In genomic region chr1:59764407-59764971, GRCm38 (mm10) we compare ENCODE assay signal across 8 mouse cellular contexts. TPM values are rescaled to one million over a fixed set of nuclear protein-coding genes. Genes with fewer than 3 reads are reported as not detected.
DNase-seq lines count a peak whose midpoint lies in the region; ATAC-seq and TF ChIP-seq lines count a peak whose summit lies in the region.

No protein-coding gene starts in this region.

- H3K9me3 ChIP-seq in forebrain, embryonic 12.5 days: no peaks in the 10 kb centered on the region
- no peaks in the 10 kb centered on the region for H3K9me3 ChIP-seq in heart, postnatal 0 days (replicated peaks; ENCODE audit: control insufficient read depth, low read length)
- no peaks in the 10 kb centered on the region for H3K9me3 ChIP-seq in neural tube, embryonic 14.5 days (ENCODE audit: control insufficient read depth, low read length)

- no peak for TF ChIP-seq POLR2A in thymus, adult 2 months (IDR thresholded peaks at IDR 0.05; ENCODE audit: control insufficient read depth, extremely low read depth, insufficient read depth, low read length, poor library complexity)

- TF ChIP-seq CTCF in heart, postnatal 0 days (IDR thresholded peaks at IDR 0.05; ENCODE audit: low read depth): no peak
- no peak for TF ChIP-seq CTCF in thymus, adult 2 months (IDR thresholded peaks at IDR 0.05; ENCODE audit: borderline replicate concordance, control insufficient read depth, extremely low read depth, insufficient read depth, low read length, poor library complexity)

- peak overlapping the region; percentile 95 for H3K4me3 ChIP-seq in forebrain, embryonic 12.5 days (replicated peaks)
- H3K4me3 ChIP-seq in heart, postnatal 0 days (ENCODE audit: low read depth, low read length): peak overlapping the region; percentile 89
- peak overlapping the region; percentile 93 for H3K4me3 ChIP-seq in neural tube, embryonic 14.5 days (ENCODE audit: low read depth, low read length)
- H3K4me3 ChIP-seq in thymus, adult 2 months (ENCODE audit: control insufficient read depth, insufficient read depth, low read length): peak overlapping the region; percentile 44

- under 1% methylated on average over 27 of the region's 27 CpGs for WGBS in forebrain, embryonic 12.5 days
- under 1% methylated on average over 27 of the region's 27 CpGs for WGBS in heart, postnatal 0 days
- 0% methylated on average over 27 of the region's 27 CpGs for WGBS in neural tube, embryonic 14.5 days
- WGBS in thymus, adult 2 months: 2% methylated on average over 27 of the region's 27 CpGs

- DNase-seq in CD8-positive naive resting alpha-beta T cell, adult 2 months (ENCODE audit: low read depth in 2 of 2, low spot score in 2 of 2): peak; percentile 11 to 24
- DNase-seq in c-Kit-negative CD71-positive TER-119-positive erythroid progenitor cells, embryonic 14.5 days (ENCODE audit: low read depth, low spot score): peak; percentile 15
- peak; percentile 65 for DNase-seq in heart, postnatal 0 days (ENCODE audit: low spot score)
- DNase-seq in layer of hippocampus, adult 18-20 months (ENCODE audit: low spot score in 2 of 2): peak; percentile 15 to 37
- peak; percentile 65 to 78 for DNase-seq in lung, adult 18-20 months
- DNase-seq in thymus, adult 2 months: peak; percentile 21

- peak overlapping the region; percentile 99 for H3K27ac ChIP-seq in forebrain, embryonic 12.5 days
- H3K27ac ChIP-seq in heart, postnatal 0 days (ENCODE audit: low read depth): peak overlapping the region; percentile 97
- H3K27ac ChIP-seq in neural tube, embryonic 14.5 days (ENCODE audit: low read depth, low read length): peak overlapping the region; percentile 96
- H3K27ac ChIP-seq in thymus, adult 2 months (ENCODE audit: control insufficient read depth, insufficient read depth, low read length): no peak overlapping the region

- H3K36me3 ChIP-seq in forebrain, embryonic 12.5 days (replicated peaks): no peaks in the 10 kb centered on the region
- H3K36me3 ChIP-seq in heart, postnatal 0 days (replicated peaks; ENCODE audit: control insufficient read depth, insufficient read depth, low read length): no peaks in the 10 kb centered on the region
- H3K36me3 ChIP-seq in neural tube, embryonic 14.5 days (ENCODE audit: control insufficient read depth, insufficient read depth, low read length): no peaks in the 10 kb centered on the region
- no peaks in the 10 kb centered on the region for H3K36me3 ChIP-seq in thymus, adult 2 months (ENCODE audit: control insufficient read depth, insufficient read depth, low read length)

- TF ChIP-seq EP300 in heart, postnatal 0 days (IDR thresholded peaks at IDR 0.05; ENCODE audit: low read depth): no peak

- ATAC-seq in forebrain, embryonic 12.5 days (ENCODE audit: low FRiP score): no peak
- peak; percentile 24; the same call in 1 of the 2 replicates for ATAC-seq in heart, postnatal 0 days (ENCODE audit: insufficient read depth, low read depth)
- peak; percentile 7; the same call in 1 of the 2 replicates for ATAC-seq in neural tube, embryonic 14.5 days (ENCODE audit: low read depth)

- H3K4me1 ChIP-seq in forebrain, embryonic 12.5 days: peaks cover 18% of the 10 kb centered on the region
- peaks cover 14% of the 10 kb centered on the region for H3K4me1 ChIP-seq in heart, postnatal 0 days (ENCODE audit: control insufficient read depth, insufficient read depth)
- H3K4me1 ChIP-seq in neural tube, embryonic 14.5 days (ENCODE audit: control insufficient read depth, insufficient read depth, low read length): peaks cover 20% of the 10 kb centered on the region
- peaks cover 16% of the 10 kb centered on the region for H3K4me1 ChIP-seq in thymus, adult 2 months (replicated peaks; ENCODE audit: control insufficient read depth, insufficient read depth, low read length)

- H3K27me3 ChIP-seq in forebrain, embryonic 12.5 days: no peaks in the 10 kb centered on the region
- no peaks in the 10 kb centered on the region for H3K27me3 ChIP-seq in heart, postnatal 0 days (ENCODE audit: control insufficient read depth, insufficient read depth, low read length)
- H3K27me3 ChIP-seq in neural tube, embryonic 14.5 days (ENCODE audit: control insufficient read depth, insufficient read depth, low read length): no peaks in the 10 kb centered on the region
- peaks cover 6% of the 10 kb centered on the region; the same call in 1 of the 2 replicates for H3K27me3 ChIP-seq in thymus, adult 2 months (ENCODE audit: control insufficient read depth, insufficient read depth, low read length)

- peak overlapping the region; percentile 75 for H3K4me2 ChIP-seq in forebrain, embryonic 12.5 days
- peak overlapping the region; percentile 77 for H3K4me2 ChIP-seq in heart, postnatal 0 days (ENCODE audit: low read depth, low read length)
- peak overlapping the region; percentile 87 for H3K4me2 ChIP-seq in neural tube, embryonic 14.5 days (ENCODE audit: low read depth, low read length)

- peak overlapping the region; percentile 96 for H3K9ac ChIP-seq in forebrain, embryonic 12.5 days
- peak overlapping the region; percentile 96 for H3K9ac ChIP-seq in heart, postnatal 0 days (replicated peaks; ENCODE audit: low read depth, low read length)
- H3K9ac ChIP-seq in neural tube, embryonic 14.5 days (replicated peaks; ENCODE audit: low read depth, low read length): peak overlapping the region; percentile 94

RNA-seq across cellular contexts. Expression of gene Bmpr2, which starts 1.3 kb away (rescaled TPM):
- polyA plus RNA-seq in forebrain, embryonic 12.5 days (2016; fragmentation: Nextera tagmentation; extraction: Ambion mirVana): 12.5 and 13.0 TPM in 2 replicates
- total RNA-seq in heart, postnatal 0 days (2014; rRNA removed; ENCODE audit: low replicate concordance): 30.5 and 38.5 TPM in 2 replicates
- polyA plus RNA-seq in heart, postnatal 0 days (2015; fragmentation: Nextera tagmentation; extraction: Ambion mirVana): 5.3 and 6.1 TPM in 2 replicates
- 10 to 100 TPM; 87.9 to 90.0 TPM for total RNA-seq in layer of hippocampus, adult 18-20 months (2021)
- polyA plus RNA-seq in neural tube, embryonic 14.5 days (2014; fragmentation: Nextera tagmentation; extraction: Ambion mirVana): 20.6 and 21.6 TPM in 2 replicates
- 2.1 and 2.4 TPM in 2 replicates for polyA plus RNA-seq in thymus, adult 2 months (2012; rRNA removed)

Comparison
In these comparisons a context has a peak if more than half of its experiments do, and no peak if none do; other contexts are left out.
1. DNase-seq: peak in every context shown above with its lines; median percentile 72 in lung, adult 18-20 months; 65 in heart, postnatal 0 days; 26 in layer of hippocampus, adult 18-20 months; 21 in thymus, adult 2 months; 18 in CD8-positive naive resting alpha-beta T cell, adult 2 months; 15 in c-Kit-negative CD71-positive TER-119-positive erythroid progenitor cells, embryonic 14.5 days.
2. H3K4me3 ChIP-seq: peak in every context shown above with its lines; median percentile 95 in forebrain, embryonic 12.5 days; 93 in neural tube, embryonic 14.5 days; 89 in heart, postnatal 0 days; 44 in thymus, adult 2 months.